8 mouse cellular contexts compared by ENCODE assay signal in genomic region chr13:64306078-64306477, GRCm38 (mm10). TPM values are rescaled to one million over a fixed set of nuclear protein-coding genes. Genes with fewer than 3 reads are reported as not detected.
DNase-seq lines count a peak whose midpoint lies in the region; ATAC-seq and TF ChIP-seq lines count a peak whose summit lies in the region.

No protein-coding gene starts in this region.

- peaks cover 6 to 22% of the 10 kb centered on the region in 2 experiments for H3K4me1 ChIP-seq in liver, embryonic 14.5 days (replicated peaks; ENCODE audit: control insufficient read depth in 2 of 2, insufficient read depth in 2 of 2, low read length in 1 of 2)
- H3K4me1 ChIP-seq in neural tube, embryonic 13.5 days (replicated peaks), result peaks cover 3% of the 10 kb centered on the region; the same call in 1 of the 2 replicates

- H3K27ac ChIP-seq in liver, embryonic 14.5 days, result no peak overlapping the region
- H3K27ac ChIP-seq in neural tube, embryonic 13.5 days (replicated peaks), result no peak overlapping the region

- TF ChIP-seq EP300 in liver, embryonic 14.5 days (IDR thresholded peaks at IDR 0.05; ENCODE audit: low read depth), result no peak

- H3K36me3 ChIP-seq in liver, embryonic 14.5 days (replicated peaks; ENCODE audit: control insufficient read depth, insufficient read depth, low read depth), result peaks cover 2% of the 10 kb centered on the region; the same call in 1 of the 2 replicates
- H3K36me3 ChIP-seq in neural tube, embryonic 13.5 days, result peaks cover 21% of the 10 kb centered on the region

- ATAC-seq in liver, embryonic 14.5 days (ENCODE audit: insufficient read depth), result no peak
- ATAC-seq in neural tube, embryonic 13.5 days (ENCODE audit: low read depth), result 0 out of 2 replicates have a peak, but pooled peaks have one; percentile 45

- H3K4me2 ChIP-seq in liver, embryonic 14.5 days (ENCODE audit: low read depth), result no peak overlapping the region
- H3K4me2 ChIP-seq in neural tube, embryonic 13.5 days, result no peak overlapping the region

- H3K27me3 ChIP-seq in liver, embryonic 14.5 days (ENCODE audit: control insufficient read depth, insufficient read depth, low read length), result no peaks in the 10 kb centered on the region
- H3K27me3 ChIP-seq in neural tube, embryonic 13.5 days, result no peaks in the 10 kb centered on the region

- H3K9me3 ChIP-seq in liver, embryonic 14.5 days (ENCODE audit: control insufficient read depth, low read length), result no peaks in the 10 kb centered on the region
- H3K9me3 ChIP-seq in neural tube, embryonic 13.5 days, result no peaks in the 10 kb centered on the region

- H3K4me3 ChIP-seq in liver, embryonic 14.5 days (ENCODE audit: insufficient read depth in 1 of 2, low read depth in 2 of 2, low read length in 2 of 2), result no peak overlapping the region
- H3K4me3 ChIP-seq in neural tube, embryonic 13.5 days, result no peak overlapping the region

- peak; percentile 51 for DNase-seq in ovary, postnatal 36 days (ENCODE audit: low spot score)
- DNase-seq in ovary, postnatal 10 days (ENCODE audit: low spot score), result no peak
- peak; percentile 75 for DNase-seq in ZHBTc4 (ENCODE audit: low read depth, low spot score)
- peak; percentile 79 for DNase-seq in embryo, embryonic 10 days (ENCODE audit: low spot score)
- peak; percentile 69 for DNase-seq in heart, postnatal 4 days
- peak in 2 of 3 experiments; percentile 28 to 35 for DNase-seq in liver, embryonic 14.5 days (ENCODE audit: low read depth in 3 of 3, low spot score in 3 of 3)
- DNase-seq in yolk sac, embryonic 10.5 days (ENCODE audit: low spot score), result no peak

- 63% methylated on average over 3 of the region's 3 CpGs for WGBS in liver, embryonic 14.5 days (ENCODE audit: insufficient replicate concordance)
- WGBS in neural tube, embryonic 13.5 days, result 80% methylated on average over 3 of the region's 3 CpGs

- TF ChIP-seq CTCF in liver, embryonic 14.5 days (IDR thresholded peaks at IDR 0.05; ENCODE audit: low read depth), result peak; percentile 83

- no peak overlapping the region for H3K9ac ChIP-seq in liver, embryonic 14.5 days (replicated peaks)
- H3K9ac ChIP-seq in neural tube, embryonic 13.5 days, result no peak overlapping the region

RNA-seq across cellular contexts. Expression of gene Aaed1, which starts 6.4 kb away (rescaled TPM):
- 10 to 100 TPM; 54.7 to 57.2 TPM for total RNA-seq in heart, postnatal 4 days (2021)
- polyA plus RNA-seq in liver, embryonic 14.5 days (2012; rRNA removed), result 4.3 and 7.0 TPM in 2 replicates
- 14.9 and 15.0 TPM in 2 replicates for polyA plus RNA-seq in liver, embryonic 14.5 days (2014; fragmentation: Nextera tagmentation; extraction: Ambion mirVana)
- 17.8 and 20.9 TPM in 2 replicates for polyA plus RNA-seq in neural tube, embryonic 13.5 days (2015; fragmentation: Nextera tagmentation; extraction: Ambion mirVana)

RNA-seq across cellular contexts. Expression of gene Cdc14b, which starts 31.0 kb away (rescaled TPM):
- 10 to 100 TPM; 10.8 to 11.4 TPM for total RNA-seq in heart, postnatal 4 days (2021)
- polyA plus RNA-seq in liver, embryonic 14.5 days (2012; rRNA removed), result 3.4 and 4.1 TPM in 2 replicates
- 5.6 and 8.9 TPM in 2 replicates for polyA plus RNA-seq in liver, embryonic 14.5 days (2014; fragmentation: Nextera tagmentation; extraction: Ambion mirVana)
- 3.4 and 4.6 TPM in 2 replicates for polyA plus RNA-seq in neural tube, embryonic 13.5 days (2015; fragmentation: Nextera tagmentation; extraction: Ambion mirVana)

Comparison
In these comparisons a context has a peak if more than half of its experiments do, and no peak if none do; other contexts are left out.
1. DNase-seq: peak in ovary, postnatal 36 days (single experiment), ZHBTc4 (single experiment), embryo, embryonic 10 days (single experiment), heart, postnatal 4 days (single experiment) and liver, embryonic 14.5 days (2 of 3); none in ovary, postnatal 10 days (single experiment) and yolk sac, embryonic 10.5 days (single experiment).